Mouse (Mus musculus): ENCODE measurements at regions not wholly inside any gene's neighbourhood (a gene's known extent, or its start where the extent isn't known, plus 50 kb on each side); places are given as distances from the start of the nearest gene placed in this dataset.

DNA sequence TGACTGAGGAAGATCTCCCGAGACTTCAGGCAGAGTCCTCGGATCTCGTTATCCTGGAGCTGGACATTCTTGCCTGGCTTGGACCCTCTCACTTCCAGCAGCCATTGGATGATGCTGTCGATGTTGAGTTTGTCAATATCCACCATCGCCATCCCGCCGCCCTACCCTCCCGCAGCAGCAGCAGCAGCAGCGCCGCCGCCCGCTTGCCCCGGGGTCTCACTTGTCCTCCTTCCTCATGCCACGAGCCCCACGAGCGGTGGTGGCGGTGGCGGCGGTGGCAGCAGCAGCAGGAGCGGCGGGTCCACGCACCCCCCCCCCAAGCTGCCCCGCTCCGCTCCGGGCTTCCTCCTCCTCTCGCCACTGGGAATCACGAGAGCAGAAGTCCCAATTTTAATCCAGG lies 115.1 kb upstream of the Taf1b start:
- H3K9me3 ChIP-seq, result peaks cover 73% of the 10 kb centered on the region

GRCm38 (mm10) chr12:24424958-24425357 lies 73.2 kb upstream of the Taf1b start:
- H3K36me3 ChIP-seq, result no peaks in the 10 kb centered on the region
- peaks cover 33% of the 10 kb centered on the region for H3K9me3 ChIP-seq
- no peaks in the 10 kb centered on the region for H3K4me1 ChIP-seq (replicated peaks)
- H3K27me3 ChIP-seq (ENCODE audit: insufficient read depth, poor library complexity, severe bottlenecking), result no peaks in the 10 kb centered on the region
- no peak overlapping the region for H3K27ac ChIP-seq
- peak; percentile 16 for DNase-seq (ENCODE audit: low spot score)
- no peak overlapping the region for H3K4me3 ChIP-seq
- 68% methylated on average over 17 of the region's 17 CpGs for WGBS

More for the DNA sequence above, 115.1 kb upstream of the Taf1b start:
- Histone ChIP-seq H3K36me3 (no peaks in the 10 kb centered on the region), H3K27me3 (ENCODE audit: insufficient read depth, poor library complexity, severe bottlenecking) (no peaks in the 10 kb centered on the region), H3K4me3 (no peak overlapping the region), H3K4me1 (replicated peaks) (no peaks in the 10 kb centered on the region), H3K27ac (no peak overlapping the region)
- WGBS, result 88% methylated on average over 27 of the region's 27 CpGs
- no peak for DNase-seq (ENCODE audit: low spot score)

Data from hindbrain, embryonic 10.5 days (tissue).